8 mouse cellular contexts compared by ENCODE assay signal in genomic region chr10:19915301-19915700, GRCm38 (mm10). TPM values are rescaled to one million over a fixed set of nuclear protein-coding genes. Genes with fewer than 3 reads are reported as not detected.
DNase-seq lines count a peak whose midpoint lies in the region; ATAC-seq and TF ChIP-seq lines count a peak whose summit lies in the region.

No protein-coding gene starts in this region.

- peak; percentile 71 for ATAC-seq in kidney, embryonic 16.5 days (ENCODE audit: low FRiP score, low TSS enrichment)
- peak; percentile 89 for ATAC-seq in liver, postnatal 0 days

- no peak overlapping the region for H3K9ac ChIP-seq in kidney, embryonic 16.5 days (replicated peaks; ENCODE audit: low read length)
- H3K9ac ChIP-seq in liver, postnatal 0 days (replicated peaks) = no peak overlapping the region

- H3K4me1 ChIP-seq in kidney, embryonic 16.5 days (ENCODE audit: insufficient read depth, low read length) = no peaks in the 10 kb centered on the region
- no peaks in the 10 kb centered on the region for H3K4me1 ChIP-seq in liver, postnatal 0 days (ENCODE audit: insufficient read depth)

- TF ChIP-seq POLR2A in brain, embryonic 14.5 days (IDR thresholded peaks at IDR 0.05; ENCODE audit: borderline replicate concordance, extremely low read depth, insufficient read depth, insufficient read length, poor library complexity, severe bottlenecking) = no peak

- DNase-seq in spleen, postnatal 36 days (ENCODE audit: low spot score in 2 of 2) = peak; percentile 17 to 32
- DNase-seq in spleen, adult 12 weeks (ENCODE audit: low spot score) = no peak
- peak; percentile 76 for DNase-seq in brain, embryonic 14.5 days (ENCODE audit: low read depth)
- DNase-seq in frontal cortex, postnatal 36 days (ENCODE audit: low spot score in 2 of 2) = peak; percentile 46 to 73
- DNase-seq in liver, postnatal 0 days = peak; percentile 69
- peak; percentile 24 for DNase-seq in retina, postnatal 7 days (ENCODE audit: low read depth, low spot score)
- no peak for DNase-seq in B cell, adult 2 months

- H3K27me3 ChIP-seq in kidney, embryonic 16.5 days (ENCODE audit: insufficient read depth, low read length) = no peaks in the 10 kb centered on the region
- H3K27me3 ChIP-seq in liver, postnatal 0 days (ENCODE audit: insufficient read depth, low read length) = no peaks in the 10 kb centered on the region

- H3K4me2 ChIP-seq in kidney, embryonic 16.5 days (replicated peaks; ENCODE audit: low read depth, low read length) = no peak overlapping the region
- no peak overlapping the region for H3K4me2 ChIP-seq in liver, postnatal 0 days (ENCODE audit: low read depth, low read length)

- H3K4me3 ChIP-seq in kidney, embryonic 16.5 days (ENCODE audit: low read length) = no peak overlapping the region
- no peak overlapping the region for H3K4me3 ChIP-seq in liver, postnatal 0 days (ENCODE audit: low read depth, low read length)

- H3K27ac ChIP-seq in kidney, embryonic 16.5 days (ENCODE audit: low read length) = no peak overlapping the region
- H3K27ac ChIP-seq in liver, postnatal 0 days (ENCODE audit: low read depth) = no peak overlapping the region

- TF ChIP-seq EP300 in liver, postnatal 0 days (IDR thresholded peaks at IDR 0.05; ENCODE audit: low read depth) = no peak

- no peaks in the 10 kb centered on the region for H3K36me3 ChIP-seq in kidney, embryonic 16.5 days (ENCODE audit: insufficient read depth, low read length)
- H3K36me3 ChIP-seq in liver, postnatal 0 days (replicated peaks; ENCODE audit: insufficient read depth, low read length) = no peaks in the 10 kb centered on the region

- WGBS in kidney, embryonic 16.5 days = 52% methylated on average over 1 of the region's 1 CpGs
- WGBS in liver, postnatal 0 days (ENCODE audit: insufficient replicate concordance) = 31% methylated on average over 1 of the region's 1 CpGs

- peak; percentile 49; the same call in 1 of the 2 replicates for TF ChIP-seq CTCF in brain, embryonic 14.5 days (IDR thresholded peaks at IDR 0.05; ENCODE audit: borderline replicate concordance, extremely low read depth, insufficient read depth, insufficient read length)
- TF ChIP-seq CTCF in liver, postnatal 0 days (IDR thresholded peaks at IDR 0.05; ENCODE audit: low read depth) = peak; percentile 72

- H3K9me3 ChIP-seq in kidney, embryonic 16.5 days (ENCODE audit: low read length) = no peaks in the 10 kb centered on the region
- no peaks in the 10 kb centered on the region for H3K9me3 ChIP-seq in liver, postnatal 0 days (ENCODE audit: low read length)

RNA-seq across cellular contexts. Expression of gene Pex7, which starts 7.8 kb away (rescaled TPM):
- 18.7 and 23.6 TPM in 2 replicates for polyA plus RNA-seq in brain, embryonic 14.5 days (2012; rRNA removed)
- polyA plus RNA-seq in kidney, embryonic 16.5 days (2015; fragmentation: Nextera tagmentation; extraction: Ambion mirVana) = 39.1 and 40.4 TPM in 2 replicates
- polyA plus RNA-seq in liver, postnatal 0 days (2015; fragmentation: Nextera tagmentation; extraction: Ambion mirVana) = 51.4 and 58.5 TPM in 2 replicates

RNA-seq across cellular contexts. Expression of gene Map3k5, which starts 19.0 kb away (rescaled TPM):
- 1.2 and 2.2 TPM in 2 replicates for polyA plus RNA-seq in brain, embryonic 14.5 days (2012; rRNA removed)
- polyA plus RNA-seq in kidney, embryonic 16.5 days (2015; fragmentation: Nextera tagmentation; extraction: Ambion mirVana) = 2.4 and 3.0 TPM in 2 replicates
- 1.1 and 1.4 TPM in 2 replicates for polyA plus RNA-seq in liver, postnatal 0 days (2015; fragmentation: Nextera tagmentation; extraction: Ambion mirVana)

Comparison
In these comparisons a context has a peak if more than half of its experiments do, and no peak if none do; other contexts are left out.
1. DNase-seq: peak in spleen, postnatal 36 days (2 of 2), brain, embryonic 14.5 days (single experiment), frontal cortex, postnatal 36 days (2 of 2), liver, postnatal 0 days (single experiment) and retina, postnatal 7 days (single experiment); none in spleen, adult 12 weeks (single experiment) and B cell, adult 2 months (0 of 2).